Comparison of ENCODE assay signal across 8 mouse cellular contexts in genomic region chr8:70139981-70140380, GRCm38 (mm10). TPM values are rescaled to one million over a fixed set of nuclear protein-coding genes. Genes with fewer than 3 reads are reported as not detected.
DNase-seq lines count a peak whose midpoint lies in the region; ATAC-seq and TF ChIP-seq lines count a peak whose summit lies in the region.

No protein-coding gene starts in this region.

- peak overlapping the region; percentile 89 for H3K27ac ChIP-seq in embryonic facial prominence, embryonic 10.5 days (replicated peaks)
- H3K27ac ChIP-seq in intestine, embryonic 15.5 days: peak overlapping the region; percentile 77; the same call in 1 of the 2 replicates
- H3K27ac ChIP-seq in neural tube, embryonic 13.5 days (replicated peaks): peak overlapping the region; percentile 85

- no peak for TF ChIP-seq CTCF in lung, adult 2 months (IDR thresholded peaks at IDR 0.05; ENCODE audit: insufficient read depth, low read length)

- no peaks in the 10 kb centered on the region for H3K27me3 ChIP-seq in embryonic facial prominence, embryonic 10.5 days (replicated peaks; ENCODE audit: low read depth, poor library complexity, severe bottlenecking)
- H3K27me3 ChIP-seq in intestine, embryonic 15.5 days (replicated peaks): no peaks in the 10 kb centered on the region
- no peaks in the 10 kb centered on the region for H3K27me3 ChIP-seq in neural tube, embryonic 13.5 days

- no peak for TF ChIP-seq POLR2A in lung, adult 2 months (IDR thresholded peaks at IDR 0.05; ENCODE audit: borderline replicate concordance, extremely low read depth, low read depth, low read length)

- peak overlapping the region; percentile 81 for H3K4me3 ChIP-seq in lung, adult 2 months (replicated peaks; ENCODE audit: extremely low read depth, low read depth, low read length)
- H3K4me3 ChIP-seq in embryonic facial prominence, embryonic 10.5 days: peak overlapping the region; percentile 89
- peak overlapping the region; percentile 76 for H3K4me3 ChIP-seq in intestine, embryonic 15.5 days (replicated peaks)
- peak overlapping the region; percentile 72 for H3K4me3 ChIP-seq in neural tube, embryonic 13.5 days

- ATAC-seq in intestine, embryonic 15.5 days: no peak
- peak; percentile 1; the same call in 1 of the 2 replicates for ATAC-seq in neural tube, embryonic 13.5 days (ENCODE audit: low read depth)

- 4% methylated on average over 9 of the region's 9 CpGs for WGBS in lung, adult 2 months
- WGBS in embryonic facial prominence, embryonic 10.5 days: 16% methylated on average over 9 of the region's 9 CpGs
- 6% methylated on average over 9 of the region's 9 CpGs for WGBS in intestine, embryonic 15.5 days
- WGBS in neural tube, embryonic 13.5 days: 11% methylated on average over 9 of the region's 9 CpGs

- peaks cover 12% of the 10 kb centered on the region for H3K4me1 ChIP-seq in lung, adult 2 months (ENCODE audit: control insufficient read depth, insufficient read depth, low read length)
- H3K4me1 ChIP-seq in embryonic facial prominence, embryonic 10.5 days: peaks cover 21% of the 10 kb centered on the region
- peaks cover 17% of the 10 kb centered on the region for H3K4me1 ChIP-seq in intestine, embryonic 15.5 days (replicated peaks)
- peaks cover 24% of the 10 kb centered on the region for H3K4me1 ChIP-seq in neural tube, embryonic 13.5 days (replicated peaks)

- peaks cover 58% of the 10 kb centered on the region for H3K36me3 ChIP-seq in embryonic facial prominence, embryonic 10.5 days (replicated peaks)
- H3K36me3 ChIP-seq in intestine, embryonic 15.5 days: peaks cover 18% of the 10 kb centered on the region
- peaks cover 51% of the 10 kb centered on the region for H3K36me3 ChIP-seq in neural tube, embryonic 13.5 days

- H3K4me2 ChIP-seq in intestine, embryonic 15.5 days (replicated peaks): peak overlapping the region; percentile 53
- peak overlapping the region; percentile 89 for H3K4me2 ChIP-seq in neural tube, embryonic 13.5 days

- no peak for DNase-seq in lung, adult 2 months
- no peak for DNase-seq in lung, adult 18-20 months
- no peak for DNase-seq in embryonic facial prominence, embryonic 10.5 days (ENCODE audit: low spot score)
- no peak for DNase-seq in right cerebral cortex, postnatal 25 days
- DNase-seq in spleen, postnatal 4 days (ENCODE audit: low spot score in 2 of 2): no peak
- DNase-seq in kidney, adult 11 months: no peak

- no peaks in the 10 kb centered on the region for H3K9me3 ChIP-seq in embryonic facial prominence, embryonic 10.5 days
- H3K9me3 ChIP-seq in intestine, embryonic 15.5 days: no peaks in the 10 kb centered on the region
- no peaks in the 10 kb centered on the region for H3K9me3 ChIP-seq in neural tube, embryonic 13.5 days

- peak overlapping the region; percentile 83 for H3K9ac ChIP-seq in intestine, embryonic 15.5 days
- H3K9ac ChIP-seq in neural tube, embryonic 13.5 days: peak overlapping the region; percentile 86

RNA-seq across cellular contexts. Expression of gene Mef2b, which starts 0.5 kb away (rescaled TPM):
- polyA plus RNA-seq in lung, adult 2 months (2012; rRNA removed): 0.31 and 0.50 TPM in 2 replicates
- polyA plus RNA-seq in embryonic facial prominence, embryonic 10.5 days (2016; fragmentation: Nextera tagmentation; extraction: Ambion mirVana): 0.69 and 0.70 TPM in 2 replicates
- polyA plus RNA-seq in intestine, embryonic 15.5 days (2015; fragmentation: Nextera tagmentation; extraction: Ambion mirVana): 0.11 TPM in 1 of 2 replicates, not detected in the other
- polyA plus RNA-seq in neural tube, embryonic 13.5 days (2015; fragmentation: Nextera tagmentation; extraction: Ambion mirVana): 0.52 and 0.53 TPM in 2 replicates

RNA-seq across cellular contexts. Expression of gene Borcs8, which starts 0.7 kb away (rescaled TPM):
- 76.5 and 79.0 TPM in 2 replicates for polyA plus RNA-seq in lung, adult 2 months (2012; rRNA removed)
- polyA plus RNA-seq in embryonic facial prominence, embryonic 10.5 days (2016; fragmentation: Nextera tagmentation; extraction: Ambion mirVana): 45.8 and 46.8 TPM in 2 replicates
- 34.6 and 40.1 TPM in 2 replicates for polyA plus RNA-seq in intestine, embryonic 15.5 days (2015; fragmentation: Nextera tagmentation; extraction: Ambion mirVana)
- polyA plus RNA-seq in neural tube, embryonic 13.5 days (2015; fragmentation: Nextera tagmentation; extraction: Ambion mirVana): 54.5 and 56.0 TPM in 2 replicates

RNA-seq across cellular contexts. Expression of gene Rfxank, which starts 1.0 kb away (rescaled TPM):
- 19.0 and 28.6 TPM in 2 replicates for polyA plus RNA-seq in lung, adult 2 months (2012; rRNA removed)
- polyA plus RNA-seq in embryonic facial prominence, embryonic 10.5 days (2016; fragmentation: Nextera tagmentation; extraction: Ambion mirVana): 22.4 and 25.2 TPM in 2 replicates
- 11.7 and 12.3 TPM in 2 replicates for polyA plus RNA-seq in intestine, embryonic 15.5 days (2015; fragmentation: Nextera tagmentation; extraction: Ambion mirVana)
- polyA plus RNA-seq in neural tube, embryonic 13.5 days (2015; fragmentation: Nextera tagmentation; extraction: Ambion mirVana): 11.9 and 12.6 TPM in 2 replicates

RNA-seq across cellular contexts. Expression of gene Nr2c2ap, which starts 8.8 kb away (rescaled TPM):
- 10.7 and 14.6 TPM in 2 replicates for polyA plus RNA-seq in lung, adult 2 months (2012; rRNA removed)
- 32.0 and 33.4 TPM in 2 replicates for polyA plus RNA-seq in embryonic facial prominence, embryonic 10.5 days (2016; fragmentation: Nextera tagmentation; extraction: Ambion mirVana)
- polyA plus RNA-seq in intestine, embryonic 15.5 days (2015; fragmentation: Nextera tagmentation; extraction: Ambion mirVana): 47.4 and 48.9 TPM in 2 replicates
- 34.8 and 40.6 TPM in 2 replicates for polyA plus RNA-seq in neural tube, embryonic 13.5 days (2015; fragmentation: Nextera tagmentation; extraction: Ambion mirVana)

RNA-seq across cellular contexts. Expression of gene Ncan, which starts 19.3 kb away (rescaled TPM):
- polyA plus RNA-seq in lung, adult 2 months (2012; rRNA removed): 0.10 and 0.15 TPM in 2 replicates
- polyA plus RNA-seq in embryonic facial prominence, embryonic 10.5 days (2016; fragmentation: Nextera tagmentation; extraction: Ambion mirVana): 6.2 and 6.8 TPM in 2 replicates
- 1.6 and 1.7 TPM in 2 replicates for polyA plus RNA-seq in intestine, embryonic 15.5 days (2015; fragmentation: Nextera tagmentation; extraction: Ambion mirVana)
- polyA plus RNA-seq in neural tube, embryonic 13.5 days (2015; fragmentation: Nextera tagmentation; extraction: Ambion mirVana): 131 and 136 TPM in 2 replicates
